Mouse (Mus musculus) layer of hippocampus, postnatal 25 days (tissue): ENCODE data around the gene Ndufs5. TPM values are rescaled to one million over a fixed set of nuclear protein-coding genes. Genes with fewer than 3 reads are reported as not detected.

Experiments
- DNase-seq, 2 experiments: peaks; one replicate each; pipeline ENCODE4 v3.0.0; 2022; ENCODE audit warnings: mixed read lengths in 2 of 2, low spot score in 1 of 2; ENCODE audit errors: extremely low spot score in 1 of 2
- total RNA-seq, 2 experiments: library from RNA; stranded (reverse); gene quantifications; 2 replicates each; pipeline ENCODE4 v1.2.3; 2021

Ndufs5 gene
- total RNA-seq = 100 to 1,000 TPM; 172 to 199 TPM

DNA sequence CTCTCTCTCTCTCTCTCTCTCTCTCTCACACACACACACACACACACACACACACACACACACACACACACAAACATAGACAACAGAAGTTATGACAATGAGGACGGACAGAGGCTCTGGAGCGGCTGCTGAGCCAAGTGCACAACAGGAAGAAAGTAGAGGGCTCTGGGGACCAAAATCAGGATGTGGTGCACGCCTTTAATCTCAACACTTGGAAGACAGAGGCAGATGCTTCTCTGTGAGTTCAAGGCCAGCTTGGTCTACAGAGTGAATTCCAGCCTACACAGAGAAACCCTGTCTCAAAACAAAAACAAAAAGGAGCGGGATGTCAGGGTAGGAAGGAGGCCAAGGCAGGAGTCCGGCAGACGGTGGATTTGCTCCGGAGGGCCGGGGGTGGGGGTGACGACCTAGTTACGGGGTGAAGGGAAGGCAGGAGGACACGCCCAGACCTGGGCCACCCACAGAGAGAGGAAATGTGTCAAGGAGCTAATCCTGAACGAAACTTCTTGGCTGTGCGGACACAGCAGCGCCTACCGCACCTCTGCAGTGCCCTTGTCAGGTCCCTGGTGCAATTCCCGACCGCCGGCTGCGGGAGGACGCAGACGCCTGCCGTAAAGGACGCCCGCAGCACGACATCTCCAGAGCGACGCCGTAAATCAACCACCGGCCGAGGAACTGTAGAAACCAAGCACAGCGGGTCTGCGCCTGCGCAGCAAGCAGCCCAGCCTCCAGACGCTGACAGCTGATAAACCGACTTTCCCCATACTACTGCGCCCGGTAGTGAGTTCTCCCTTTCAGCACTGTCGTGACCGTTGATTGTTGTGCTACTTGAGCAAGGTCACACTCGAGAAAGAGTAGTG is at the start of gene Ndufs5:
Gene Ndufs5, minus strand, starts transcription at position 629 of the 860 bp plus-strand sequence.
- DNase-seq = peak; percentile 88 to 97

DNA sequence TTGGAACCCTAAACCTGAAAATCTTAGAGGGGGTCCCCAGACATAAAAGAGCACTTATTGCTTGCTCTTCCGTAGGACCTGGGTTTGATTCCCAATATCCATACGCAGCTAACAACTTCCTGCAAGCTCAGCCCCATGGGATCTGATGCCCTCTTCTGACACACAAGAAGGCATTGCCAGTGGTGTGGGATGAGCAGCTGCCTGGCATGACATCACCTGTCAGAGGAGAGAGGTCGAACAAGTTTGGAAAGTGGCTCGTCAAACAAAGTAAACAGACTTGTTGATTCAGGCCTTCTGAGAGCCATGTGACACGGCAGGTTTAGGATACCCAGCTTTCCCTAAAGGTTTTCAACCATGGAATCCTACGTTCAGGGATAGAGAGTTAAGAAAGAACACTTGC is 47.1 kb upstream of the Ndufs5 start:
- no peak for DNase-seq

GRCm38 (mm10) chr4:123758306-123758705 is 40.3 kb upstream of the Ndufs5 start:
- no peak for DNase-seq

GRCm38 (mm10) chr4:123750707-123751312 is 32.8 kb upstream of the Ndufs5 start:
- DNase-seq = no peak

DNA sequence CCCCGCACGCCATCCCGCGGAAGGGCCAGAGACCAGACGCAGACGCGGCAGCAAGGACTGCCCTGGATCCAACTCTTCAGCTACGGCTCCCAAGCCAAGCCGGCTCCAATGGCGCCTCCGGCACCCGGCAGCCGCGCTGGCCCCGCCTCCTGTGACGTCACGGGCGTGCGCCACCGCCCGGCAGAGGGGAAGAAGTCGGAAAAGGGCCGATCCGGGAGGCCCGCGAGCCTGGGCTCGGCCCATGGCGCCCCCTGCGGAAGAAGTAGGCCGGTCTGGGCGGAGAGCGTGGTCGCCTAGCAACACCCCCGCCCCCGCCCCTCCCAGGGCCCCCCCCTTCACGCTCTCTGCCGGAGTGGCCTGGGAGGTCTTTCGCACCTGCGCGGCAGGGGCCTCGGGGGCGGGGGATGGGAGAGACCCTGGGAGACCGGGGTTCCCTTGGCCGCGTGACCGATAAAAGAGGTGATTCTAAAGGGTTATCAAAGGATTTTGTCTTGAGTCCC is 32.2 kb upstream of the Ndufs5 start, which contains the start of gene Akirin1:
Gene Akirin1, minus strand, starts transcription at position 194 of the 500 bp plus-strand sequence.
- peak; percentile 97 to 99 for DNase-seq

- DNase-seq = peak; percentile 34
Observed at GRCm38 (mm10) chr4:123749484-123750130, 31.6 kb upstream of the Ndufs5 start.

DNA sequence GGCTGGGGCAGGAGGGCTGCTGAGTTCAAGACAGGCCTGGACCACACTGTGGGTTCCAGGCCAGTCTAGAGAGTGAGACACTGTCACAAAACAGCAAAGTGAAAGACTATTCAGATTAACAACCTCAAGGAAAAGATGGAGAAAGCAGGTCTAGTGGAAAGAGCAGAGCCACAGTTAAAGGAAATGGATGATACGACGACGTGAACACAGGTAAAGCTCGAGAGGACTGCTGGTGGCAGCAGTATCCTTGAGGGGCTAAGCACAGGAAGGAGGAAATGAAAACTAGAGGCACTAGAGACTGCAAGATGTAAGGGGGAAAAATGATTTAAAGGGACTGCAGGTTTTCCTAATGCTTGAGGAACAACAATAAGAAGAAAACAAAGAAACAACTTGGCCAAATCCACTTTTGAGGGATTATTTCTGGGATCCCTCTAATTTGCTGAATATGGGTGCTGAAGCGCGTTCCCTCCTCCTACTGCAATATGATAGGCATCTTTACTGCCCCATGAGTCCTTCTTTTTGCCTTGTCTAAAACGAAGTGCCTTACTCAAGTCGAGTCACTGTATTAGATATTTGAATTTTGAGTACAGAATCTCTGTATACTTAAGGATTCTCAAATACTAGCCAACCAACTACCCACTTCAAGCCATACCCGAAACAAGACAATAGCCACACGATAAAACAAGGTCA is 30.9 kb upstream of the Ndufs5 start:
- DNase-seq = no peak

DNA sequence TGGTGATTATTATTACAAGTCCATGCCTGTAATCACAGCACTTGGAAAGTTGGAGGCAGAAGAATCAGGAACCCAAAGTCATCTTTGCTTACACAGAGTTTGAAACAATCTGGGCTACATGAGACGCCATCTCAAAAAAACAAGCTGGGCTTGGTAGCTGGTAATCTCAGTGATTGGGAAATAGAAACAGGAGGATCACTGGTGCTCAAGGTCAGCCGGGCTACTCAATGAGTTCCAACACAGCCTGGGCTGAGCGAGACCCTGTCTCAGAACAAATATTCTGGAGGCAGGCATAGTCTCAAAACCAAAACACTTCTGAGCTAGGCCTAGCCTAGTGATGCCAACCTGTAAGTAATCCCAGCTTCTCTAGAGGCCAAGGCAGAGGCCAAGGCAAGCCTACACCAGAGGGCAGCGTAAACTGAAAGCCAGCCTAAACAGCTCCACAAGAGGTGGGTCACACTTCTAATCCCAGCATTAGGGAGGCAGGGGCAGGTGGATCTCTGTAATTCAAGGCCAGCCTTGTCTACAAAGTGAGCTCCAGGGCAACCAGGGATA is 27.3 kb upstream of the Ndufs5 start:
- DNase-seq = no peak

DNA sequence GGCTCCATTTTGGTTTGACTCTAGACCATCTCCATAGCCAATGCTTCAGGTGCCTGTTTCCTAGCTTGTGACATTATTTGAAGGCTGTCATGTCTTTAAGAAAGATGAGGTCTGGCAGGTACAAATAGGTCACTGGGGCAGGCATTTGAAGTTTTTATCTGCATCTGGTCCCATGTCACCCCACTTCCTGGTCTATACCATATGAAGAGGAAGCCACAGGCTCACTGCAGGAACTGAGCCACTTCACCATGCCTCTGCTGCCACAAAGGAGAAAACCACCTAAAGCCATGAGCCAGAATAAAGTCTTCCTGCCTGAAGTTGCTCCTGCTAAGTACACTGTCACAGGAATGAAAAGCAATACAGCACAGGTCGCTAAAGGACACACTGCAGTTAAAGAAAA is 24.9 kb upstream of the Ndufs5 start:
- DNase-seq = no peak

GRCm38 (mm10) chr4:123738708-123739107 is 20.7 kb upstream of the Ndufs5 start:
- no peak for DNase-seq

- no peak for DNase-seq
Observed at GRCm38 (mm10) chr4:123733532-123733931, 15.5 kb upstream of the Ndufs5 start.

- DNase-seq = no peak
Observed at GRCm38 (mm10) chr4:123732921-123733320, 14.9 kb upstream of the Ndufs5 start.

DNA sequence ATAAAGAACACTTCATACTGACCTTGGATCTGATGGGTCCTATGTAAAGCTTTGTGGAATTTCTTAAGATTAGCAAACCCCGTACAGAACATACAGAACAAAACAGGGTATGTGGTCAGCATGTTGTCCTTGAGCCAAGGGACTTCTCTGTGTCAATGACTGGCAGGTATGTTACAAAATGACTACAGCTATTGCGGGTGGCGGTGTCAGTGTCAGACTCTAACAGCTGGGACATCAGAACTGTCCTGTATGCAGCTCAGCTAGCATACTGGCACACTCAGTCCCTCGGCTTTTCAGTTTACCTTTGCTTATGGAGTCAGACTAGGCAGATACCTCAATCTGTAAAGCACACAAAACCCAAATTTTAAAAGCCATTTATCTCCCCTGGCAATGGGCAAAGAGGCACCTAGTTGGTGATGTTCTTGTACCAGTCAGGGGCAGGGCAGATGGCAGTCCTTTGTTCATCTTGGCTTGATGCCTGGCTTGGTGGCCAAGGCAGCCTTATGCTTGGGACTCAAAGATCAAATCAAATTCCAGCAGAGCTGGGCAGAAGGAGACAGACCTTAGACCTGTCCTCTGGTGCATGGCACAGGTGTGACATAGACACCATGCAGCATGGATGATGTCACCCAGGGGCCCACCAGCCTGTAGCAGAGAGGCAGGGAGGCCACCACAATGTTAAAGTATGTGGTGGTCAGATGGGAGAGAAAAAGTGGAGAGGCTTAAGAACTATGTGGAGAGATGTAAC is 14.3 kb upstream of the Ndufs5 start:
- DNase-seq = no peak

GRCm38 (mm10) chr4:123721761-123722160 is 3.8 kb upstream of the Ndufs5 start:
- DNase-seq = no peak

GRCm38 (mm10) chr4:123718434-123718780 is 405 bp upstream of the Ndufs5 start:
- DNase-seq = no peak

DNA sequence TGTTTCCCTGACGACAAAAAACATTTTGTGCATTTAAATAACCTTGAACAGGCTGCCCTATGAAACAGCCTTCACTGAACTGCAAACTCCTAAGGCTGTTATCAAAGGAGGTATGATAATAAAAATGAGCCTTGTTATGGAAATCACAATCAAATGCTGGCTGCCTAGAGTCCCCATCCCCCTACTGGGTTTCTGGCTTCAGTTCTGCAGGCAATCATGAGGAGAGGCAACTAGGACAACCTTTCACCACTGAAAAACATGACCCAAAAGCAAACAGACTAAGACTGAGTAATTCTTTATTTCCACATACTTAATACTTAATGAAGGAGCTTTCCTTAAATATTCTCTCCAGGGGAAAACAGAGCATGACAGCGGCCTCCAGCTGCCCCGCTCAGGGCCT is 5.6 kb downstream of the Ndufs5 start:
- no peak for DNase-seq

- DNase-seq = no peak
Observed at GRCm38 (mm10) chr4:123707340-123707739, 10.7 kb downstream of the Ndufs5 start.

- DNase-seq = no peak
Observed at GRCm38 (mm10) chr4:123705340-123705739, 12.7 kb downstream of the Ndufs5 start.

DNA sequence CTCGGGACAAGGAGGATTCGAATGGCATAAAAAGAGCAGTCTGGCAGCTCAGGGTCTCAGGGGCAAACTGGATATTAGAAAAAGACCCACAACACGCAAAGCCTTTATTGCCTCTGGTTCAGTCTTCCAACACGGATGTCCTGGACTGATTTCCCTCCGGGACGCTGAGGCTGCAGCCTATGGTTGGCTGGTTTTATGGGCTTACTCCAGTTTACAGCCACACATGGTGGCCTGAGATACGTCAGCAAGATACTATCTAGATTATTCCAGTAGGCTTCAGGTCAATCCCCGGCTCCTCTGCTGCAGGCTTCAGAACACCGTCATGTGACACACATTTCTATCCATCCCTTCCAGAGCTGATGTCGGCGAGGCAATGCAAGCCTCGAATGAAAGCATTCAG is 24.6 kb downstream of the Ndufs5 start:
- DNase-seq = no peak

- no peak for DNase-seq
Observed at GRCm38 (mm10) chr4:123692071-123692470, 25.9 kb downstream of the Ndufs5 start.
